Mouse (Mus musculus) stomach, postnatal 0 days (tissue): Measurements from ENCODE around the gene Topaz1. TPM values are rescaled to one million over a fixed set of nuclear protein-coding genes. Genes with fewer than 3 reads are reported as not detected.

Source experiments
- ATAC-seq: fragments of 200-750 bp; cut with Nextera tagmentation; 2 replicates; pipeline ENCODE4 v1.8.0; 2017; ENCODE audit not compliant: low FRiP score, low TSS enrichment
- DNase-seq: peaks from one replicate; pipeline ENCODE4 v3.0.0-alpha.2; 2016; ENCODE audit warnings: low spot score
- H3K27ac ChIP-seq: fragments of 300-500 bp; sonication (generic); replicated peaks from 2 replicates; pipeline ENCODE4 v1.5.1; 2014; ENCODE audit warnings: mild to moderate bottlenecking, control low read depth
- H3K27me3 ChIP-seq: fragments of 300-500 bp; sonication (generic); 2 replicates; pipeline ENCODE4 v1.6.1; 2014; ENCODE audit warnings: low read length; ENCODE audit not compliant: control insufficient read depth, insufficient read depth
- H3K36me3 ChIP-seq: fragments of 300-500 bp; sonication (generic); 2 replicates; pipeline ENCODE4 v1.6.1; 2014; ENCODE audit warnings: low read length, mixed read lengths; ENCODE audit not compliant: control insufficient read depth, insufficient read depth
- H3K4me1 ChIP-seq: fragments of 300-500 bp; sonication (generic); replicated peaks from 2 replicates; pipeline ENCODE4 v1.6.1; 2014; ENCODE audit warnings: antibody characterized with exemption; ENCODE audit not compliant: control insufficient read depth, insufficient read depth
- H3K4me2 ChIP-seq: fragments of 300-500 bp; sonication (generic); replicated peaks from 2 replicates; pipeline ENCODE4 v1.6.1; 2014; ENCODE audit warnings: low read depth, mild to moderate bottlenecking, control low read depth, moderate library complexity
- H3K4me3 ChIP-seq: fragments of 300-500 bp; sonication (generic); 2 replicates; pipeline ENCODE4 v1.5.1; 2014; ENCODE audit warnings: low read depth, low read length, control low read depth
- H3K9ac ChIP-seq: fragments of 300-500 bp; sonication (generic); 2 replicates; pipeline ENCODE4 v1.6.1; 2014; ENCODE audit warnings: mild to moderate bottlenecking, low read length, control low read depth, mixed read lengths
- H3K9me3 ChIP-seq: fragments of 300-500 bp; sonication (generic); 2 replicates; pipeline ENCODE4 v1.6.1; 2016; ENCODE audit warnings: low read length; ENCODE audit not compliant: control insufficient read depth
- CTCF ChIP-seq: IDR thresholded peaks from 2 replicates; pipeline ENCODE4 v1.5.1; 2016; ENCODE audit warnings: antibody characterized with exemption, low read depth, mild to moderate bottlenecking, moderate library complexity
- EP300 ChIP-seq: optimal IDR thresholded peaks from 2 replicates; pipeline ENCODE3; 2016; ENCODE audit warnings: antibody characterized with exemption
- WGBS: fragments of 180-500 bp; shearing (Covaris S2); extraction: QIAGEN DNeasy Blood & Tissue Kit; methylation state at CpG from one replicate; pipeline ENCODE4 v1.1.7; 2014; 5-methylcytosine and 5-hydroxymethylcytosine counted together
- polyA plus RNA-seq: library from polyadenylated mRNA; unstranded; fragments of >200 nt; fragmentation: Nextera tagmentation; extraction: Ambion mirVana; gene quantifications from 2 replicates; pipeline ENCODE4 v1.2.1, GENCODE M21; 2015

Topaz1 gene
- polyA plus RNA-seq, 1 experiment from 2014 or later, result not detected

DNA sequence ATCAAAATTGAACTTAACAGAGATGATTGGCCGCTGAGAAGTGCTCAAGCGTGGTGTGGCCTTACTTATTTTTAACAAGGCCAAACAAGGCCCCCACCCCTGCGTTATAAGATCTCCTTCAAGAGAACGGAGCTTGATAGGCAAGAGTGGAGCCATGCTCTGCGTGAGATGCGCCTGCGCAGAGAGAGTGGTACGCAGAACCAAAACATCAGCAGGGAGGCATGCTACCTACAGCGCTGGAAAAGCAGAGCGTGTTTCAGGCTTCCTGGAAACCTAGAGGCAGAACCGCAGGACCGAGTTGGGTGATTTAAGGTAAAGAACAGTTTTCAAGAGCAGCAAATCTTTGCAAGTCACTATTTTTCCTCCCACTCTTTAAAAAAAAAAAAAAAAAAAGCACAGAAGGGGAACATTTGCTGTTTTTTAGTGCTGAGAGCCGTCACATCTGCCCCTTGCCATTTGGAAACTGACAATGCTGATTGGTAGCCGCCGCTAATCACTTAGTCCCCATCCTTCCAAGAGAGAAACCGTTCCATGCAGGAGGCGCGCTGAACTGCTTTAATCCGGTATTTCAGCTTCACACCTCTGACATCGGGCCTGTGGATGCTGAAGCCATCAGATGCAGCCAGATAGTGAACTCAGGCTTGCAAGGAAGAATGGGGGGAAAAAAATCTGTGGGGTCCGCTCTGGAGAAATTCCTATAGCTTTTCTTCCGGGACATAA is 21.9 kb upstream of the Topaz1 start:
- no peaks in the 10 kb centered on the region for H3K36me3 ChIP-seq
- H3K9ac ChIP-seq, result no peak overlapping the region
- H3K4me2 ChIP-seq, result no peak overlapping the region
- H3K27me3 ChIP-seq, result no peaks in the 10 kb centered on the region
- ATAC-seq (no peak), DNase-seq (no peak)
- no peak for TF ChIP-seq EP300
- TF ChIP-seq CTCF, result no peak
- H3K4me1 ChIP-seq, result no peaks in the 10 kb centered on the region
- WGBS, result 29% methylated on average over 22 of the region's 22 CpGs
- no peak overlapping the region for H3K27ac ChIP-seq
- H3K4me3 ChIP-seq, result no peak overlapping the region
- no peaks in the 10 kb centered on the region for H3K9me3 ChIP-seq

DNA sequence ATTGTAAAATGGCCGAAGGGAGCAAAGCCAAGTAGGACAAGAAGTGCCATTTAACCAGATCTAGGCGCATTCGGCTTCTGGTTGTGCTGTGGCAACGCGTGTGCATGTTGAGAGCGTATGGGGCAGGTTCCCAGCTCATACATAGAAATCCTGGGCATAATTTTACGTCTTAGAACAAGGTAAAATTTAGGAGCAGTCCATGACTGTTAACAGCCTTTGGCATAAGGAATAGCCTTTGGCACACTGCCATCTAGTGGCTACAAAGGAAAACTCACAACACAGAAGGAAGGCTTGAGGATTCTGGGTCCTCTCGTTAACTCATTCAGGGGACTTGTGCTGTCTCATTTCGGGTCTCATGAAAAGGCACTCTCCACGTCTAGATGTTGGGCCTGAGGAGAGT is 17.6 kb upstream of the Topaz1 start:
- Histone ChIP-seq H3K27me3 (no peaks in the 10 kb centered on the region), H3K4me1 (no peaks in the 10 kb centered on the region), H3K36me3 (no peaks in the 10 kb centered on the region), H3K4me2 (no peak overlapping the region), H3K27ac (no peak overlapping the region), H3K9me3 (no peaks in the 10 kb centered on the region), H3K4me3 (no peak overlapping the region), H3K9ac (no peak overlapping the region)
- peak; percentile 89 for TF ChIP-seq CTCF
- no peak for TF ChIP-seq EP300
- DNase-seq (no peak), ATAC-seq (peak; percentile 42)
- WGBS, result 16% methylated on average over 10 of the region's 10 CpGs

DNA sequence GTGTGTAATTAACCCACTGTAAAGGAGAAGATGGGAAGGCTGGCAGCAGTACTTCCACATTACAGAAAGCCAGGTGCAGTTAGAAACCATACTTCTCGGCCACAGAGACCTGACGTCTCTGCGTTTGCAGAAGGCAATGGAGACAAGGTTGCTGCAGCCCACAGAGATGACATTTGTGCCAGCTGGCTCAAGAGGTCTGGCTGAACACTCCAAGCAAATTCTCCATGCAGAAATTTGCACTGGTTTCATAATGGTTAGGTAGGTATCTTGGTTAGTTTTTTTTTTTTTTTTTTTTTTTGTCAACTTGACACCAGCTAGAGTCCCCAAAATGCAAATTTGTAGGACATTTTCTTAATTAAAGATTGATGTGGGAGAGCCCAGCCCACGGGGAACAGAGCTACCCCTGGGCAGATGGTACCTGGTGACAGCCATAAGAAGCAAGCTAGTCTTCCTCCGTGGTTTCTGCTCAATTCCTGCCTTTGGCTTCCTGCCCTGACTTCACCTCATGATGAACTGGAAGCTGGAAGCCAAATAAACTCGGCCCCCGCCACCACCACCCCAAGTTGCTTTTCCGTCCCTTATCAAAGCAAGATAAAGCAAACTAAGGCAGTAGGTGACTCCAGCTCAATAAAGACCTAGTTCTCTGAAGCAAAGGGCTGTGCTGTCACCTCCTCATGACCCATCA is 14.9 kb upstream of the Topaz1 start:
- Histone ChIP-seq H3K4me3 (no peak overlapping the region), H3K27me3 (no peaks in the 10 kb centered on the region), H3K9ac (no peak overlapping the region), H3K9me3 (no peaks in the 10 kb centered on the region), H3K4me2 (no peak overlapping the region), H3K36me3 (no peaks in the 10 kb centered on the region), H3K4me1 (no peaks in the 10 kb centered on the region), H3K27ac (no peak overlapping the region)
- TF ChIP-seq CTCF (no peak), EP300 (no peak)
- WGBS, result 42% methylated on average over 8 of the region's 8 CpGs
- ATAC-seq (no peak), DNase-seq (no peak)

DNA sequence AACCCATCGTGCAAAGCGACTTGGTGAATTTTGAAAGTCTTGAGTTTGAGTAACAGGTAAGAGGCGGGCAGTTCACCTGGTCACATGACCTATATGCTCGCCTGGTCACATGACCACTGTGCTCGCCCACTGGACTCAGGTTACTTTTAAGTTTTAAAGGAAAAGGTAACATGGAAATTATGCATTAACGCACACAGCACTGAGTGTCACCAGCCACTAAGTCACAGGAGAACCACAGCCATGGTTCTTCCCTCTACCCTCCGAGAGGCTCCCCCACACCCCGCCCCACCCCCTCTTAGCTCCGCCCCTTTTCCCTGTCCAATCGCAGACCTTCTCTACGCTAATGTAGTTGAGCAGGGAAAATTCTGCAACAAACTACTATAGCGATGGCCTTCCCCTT is 13.9 kb upstream of the Topaz1 start:
- DNase-seq (peak; percentile 36), ATAC-seq (no peak)
- no peak overlapping the region for H3K9ac ChIP-seq
- no peak overlapping the region; the same call in 1 of the 2 replicates for H3K4me2 ChIP-seq
- TF ChIP-seq EP300, result no peak
- TF ChIP-seq CTCF, result no peak
- H3K27me3 ChIP-seq, result no peaks in the 10 kb centered on the region
- H3K4me3 ChIP-seq, result 0 out of 2 replicates have a peak overlapping the region, but pooled peaks have one; percentile 10
- H3K36me3 ChIP-seq, result no peaks in the 10 kb centered on the region
- no peaks in the 10 kb centered on the region for H3K4me1 ChIP-seq
- no peak overlapping the region for H3K27ac ChIP-seq
- WGBS, result 38% methylated on average over 12 of the region's 12 CpGs
- no peaks in the 10 kb centered on the region for H3K9me3 ChIP-seq

DNA sequence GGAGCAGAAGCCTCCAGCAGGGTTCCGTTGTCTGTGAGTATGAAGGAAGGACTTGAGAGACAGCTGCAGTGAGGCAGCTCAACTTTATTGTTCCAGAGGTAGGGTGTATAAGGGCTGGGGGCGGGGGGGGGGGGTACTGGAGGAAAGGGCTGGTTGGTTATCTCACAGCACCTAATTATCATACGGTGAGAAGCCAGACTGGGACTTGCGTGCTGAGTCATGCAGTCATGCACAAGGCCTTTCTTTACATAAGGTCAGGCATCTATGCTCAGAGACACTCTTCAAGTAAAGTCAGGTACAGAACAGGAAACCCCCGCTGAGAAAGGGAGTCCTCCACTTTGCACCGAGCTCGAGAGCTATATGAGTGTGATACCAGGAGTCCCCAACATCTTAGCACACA is 12.2 kb upstream of the Topaz1 start:
- WGBS, result 59% methylated on average over 6 of the region's 7 CpGs
- no peaks in the 10 kb centered on the region for H3K9me3 ChIP-seq
- H3K4me1 ChIP-seq, result no peaks in the 10 kb centered on the region
- no peaks in the 10 kb centered on the region for H3K36me3 ChIP-seq
- H3K4me3 ChIP-seq, result no peak overlapping the region
- H3K4me2 ChIP-seq, result no peak overlapping the region
- DNase-seq, result no peak
- H3K9ac ChIP-seq, result no peak overlapping the region
- TF ChIP-seq CTCF (no peak), EP300 (no peak)
- H3K27me3 ChIP-seq, result no peaks in the 10 kb centered on the region
- H3K27ac ChIP-seq, result no peak overlapping the region
- ATAC-seq, result 0 out of 2 replicates have a peak, but pooled peaks have one; percentile 37

DNA sequence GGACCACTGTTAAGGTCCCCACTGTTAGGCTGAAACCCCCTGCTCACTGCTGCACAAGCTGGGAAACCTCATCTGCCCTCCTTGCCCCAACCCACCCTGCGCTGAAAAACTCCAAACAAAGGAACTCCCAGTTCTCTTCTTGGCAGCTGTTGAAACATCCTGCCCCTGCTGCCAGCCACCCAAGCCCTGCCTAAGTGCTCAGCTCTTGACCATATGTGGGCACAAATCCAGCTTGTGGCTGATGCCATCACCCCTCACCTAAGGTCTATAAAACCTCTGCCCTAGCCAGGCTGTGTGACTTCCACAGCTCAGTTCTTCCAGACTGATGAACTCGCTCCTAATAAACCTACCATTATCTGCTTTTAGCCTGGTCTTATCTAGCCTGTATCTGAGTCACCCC is 11.1 kb upstream of the Topaz1 start:
- ATAC-seq (no peak), DNase-seq (no peak)
- no peak overlapping the region for H3K4me3 ChIP-seq
- no peaks in the 10 kb centered on the region for H3K9me3 ChIP-seq
- 56% methylated on average over 2 of the region's 2 CpGs for WGBS
- no peak overlapping the region for H3K9ac ChIP-seq
- H3K36me3 ChIP-seq, result no peaks in the 10 kb centered on the region
- H3K4me1 ChIP-seq, result no peaks in the 10 kb centered on the region
- no peak overlapping the region for H3K27ac ChIP-seq
- H3K27me3 ChIP-seq, result no peaks in the 10 kb centered on the region
- TF ChIP-seq EP300 (no peak), CTCF (no peak)
- no peak overlapping the region for H3K4me2 ChIP-seq
